ENCODE assay signal across 8 mouse cellular contexts in the genomic region with DNA sequence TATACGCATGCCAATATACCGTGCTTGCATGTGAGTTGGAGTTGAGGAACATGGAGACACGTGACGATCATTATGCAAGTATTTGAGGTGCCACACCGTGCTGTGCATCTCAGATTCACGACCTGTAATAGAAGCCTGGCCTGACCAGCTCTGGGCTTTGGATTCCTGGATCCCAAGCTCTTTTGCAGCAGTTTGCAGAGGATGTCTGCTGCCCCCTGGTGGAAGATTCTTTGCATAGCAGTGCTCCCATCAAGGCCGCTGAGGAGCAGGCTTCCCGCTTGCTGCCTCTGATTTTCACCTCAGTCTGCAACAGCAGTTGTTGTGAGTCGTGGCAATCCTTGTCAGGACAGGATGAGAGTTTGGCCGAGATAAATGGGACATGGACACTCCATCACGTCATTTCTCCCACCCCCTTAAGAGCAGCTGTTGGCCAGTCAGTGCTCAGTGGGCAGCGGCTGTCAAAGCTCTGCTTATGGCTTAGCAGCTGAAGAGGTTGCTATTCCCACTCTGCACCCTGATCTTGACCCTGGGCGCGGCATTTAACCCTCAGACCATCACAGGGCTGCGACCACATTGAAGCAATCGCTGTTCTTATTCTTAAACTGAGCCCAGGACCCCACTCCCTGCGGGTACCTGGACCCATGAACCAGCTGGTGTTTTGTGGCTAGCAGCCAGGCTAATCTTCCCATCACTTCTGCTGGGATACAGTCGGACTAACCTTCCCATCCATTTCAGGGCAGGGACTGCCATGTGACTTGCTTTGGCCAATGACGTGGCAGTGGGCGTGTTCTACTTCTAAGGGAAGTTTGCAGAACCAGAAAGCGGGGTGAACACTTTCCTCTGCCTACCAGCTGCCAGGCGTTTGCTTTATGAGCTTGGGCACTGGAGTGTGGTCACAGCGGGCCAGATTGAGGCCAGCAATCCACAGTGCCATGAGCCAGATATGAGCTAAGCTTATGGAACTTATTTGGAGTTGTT.
DNase-seq lines count a peak whose midpoint lies in the region; ATAC-seq and TF ChIP-seq lines count a peak whose summit lies in the region.

No protein-coding gene starts in this region.

- peak; percentile 81 for DNase-seq in cerebellum, adult 11 months
- DNase-seq in embryonic facial prominence, embryonic 10.5 days (ENCODE audit: low spot score) = peak; percentile 89
- peak; percentile 71 to 83 for DNase-seq in gastrocnemius, postnatal 4 days (ENCODE audit: low spot score in 2 of 2)
- peak; percentile 86 to 95 for DNase-seq in left cerebral cortex, postnatal 25 days (ENCODE audit: low spot score in 2 of 2)
- peak; percentile 75 for DNase-seq in skeletal muscle tissue, adult 2 months (ENCODE audit: low read depth, low spot score)

- H3K4me2 ChIP-seq in intestine, postnatal 0 days (replicated peaks; ENCODE audit: low read depth) = no peak overlapping the region
- H3K4me2 ChIP-seq in midbrain, embryonic 12.5 days (replicated peaks) = peak overlapping the region; percentile 48

- no peak overlapping the region for H3K9ac ChIP-seq in intestine, postnatal 0 days (ENCODE audit: low read depth, low read length)
- H3K9ac ChIP-seq in midbrain, embryonic 12.5 days (replicated peaks) = 0 out of 2 replicates have a peak overlapping the region, but pooled peaks have one; percentile 21

- no peak for ATAC-seq in cerebellum, adult (ENCODE audit: insufficient number of reproducible peaks, low FRiP score, low TSS enrichment)
- ATAC-seq in intestine, postnatal 0 days = peak; percentile 23; the same call in 1 of the 2 replicates
- peak; percentile 42 for ATAC-seq in midbrain, embryonic 12.5 days (ENCODE audit: low FRiP score, low read depth)

- no peak overlapping the region for H3K27ac ChIP-seq in embryonic facial prominence, embryonic 10.5 days (replicated peaks)
- no peak overlapping the region for H3K27ac ChIP-seq in intestine, postnatal 0 days (ENCODE audit: low read depth, low read length)
- H3K27ac ChIP-seq in midbrain, embryonic 12.5 days (replicated peaks) = peak overlapping the region; percentile 63

- H3K4me1 ChIP-seq in embryonic facial prominence, embryonic 10.5 days = peaks cover 38% of the 10 kb centered on the region
- no peaks in the 10 kb centered on the region for H3K4me1 ChIP-seq in intestine, postnatal 0 days (replicated peaks; ENCODE audit: control insufficient read depth, insufficient read depth, low read length)
- H3K4me1 ChIP-seq in midbrain, embryonic 12.5 days = peaks cover 44% of the 10 kb centered on the region

- peak overlapping the region; percentile 43 for H3K4me3 ChIP-seq in embryonic facial prominence, embryonic 10.5 days
- H3K4me3 ChIP-seq in intestine, postnatal 0 days (ENCODE audit: low read depth, low read length) = no peak overlapping the region
- H3K4me3 ChIP-seq in midbrain, embryonic 12.5 days = peak overlapping the region; percentile 12

- H3K27me3 ChIP-seq in embryonic facial prominence, embryonic 10.5 days (replicated peaks; ENCODE audit: low read depth, poor library complexity, severe bottlenecking) = peaks cover 34% of the 10 kb centered on the region
- peaks cover 4% of the 10 kb centered on the region; the same call in 1 of the 2 replicates for H3K27me3 ChIP-seq in intestine, postnatal 0 days (replicated peaks; ENCODE audit: control insufficient read depth, insufficient read depth, low read length)
- H3K27me3 ChIP-seq in midbrain, embryonic 12.5 days = peaks cover 25% of the 10 kb centered on the region; the same call in 1 of the 2 replicates

- WGBS in embryonic facial prominence, embryonic 10.5 days = 8% methylated on average over 23 of the region's 23 CpGs
- WGBS in intestine, postnatal 0 days = 13% methylated on average over 23 of the region's 23 CpGs
- 8% methylated on average over 23 of the region's 23 CpGs for WGBS in midbrain, embryonic 12.5 days

- peak; percentile 99 for TF ChIP-seq CTCF in intestine, postnatal 0 days (IDR thresholded peaks at IDR 0.05; ENCODE audit: low read depth)

- intact Hi-C loops in left cerebral cortex, postnatal 25 days (cut with DNase I) = loop anchor here (2.0 to 5.0 kb wide), 3 partner anchors 166 to 317 kb away; no protein-coding TSS in a partner anchor

- H3K36me3 ChIP-seq in embryonic facial prominence, embryonic 10.5 days (replicated peaks) = no peaks in the 10 kb centered on the region
- no peaks in the 10 kb centered on the region for H3K36me3 ChIP-seq in intestine, postnatal 0 days (ENCODE audit: control insufficient read depth, insufficient read depth)
- H3K36me3 ChIP-seq in midbrain, embryonic 12.5 days = no peaks in the 10 kb centered on the region

- H3K9me3 ChIP-seq in embryonic facial prominence, embryonic 10.5 days = no peaks in the 10 kb centered on the region
- no peaks in the 10 kb centered on the region for H3K9me3 ChIP-seq in intestine, postnatal 0 days (ENCODE audit: control insufficient read depth)
- H3K9me3 ChIP-seq in midbrain, embryonic 12.5 days = no peaks in the 10 kb centered on the region
